Mouse (Mus musculus) spleen, adult 2 months (tissue): ENCODE data around the gene Nt5e. TPM values are rescaled to one million over a fixed set of nuclear protein-coding genes. Genes with fewer than 3 reads are reported as not detected.

Experiments used
- DNase-seq, 2 experiments: peaks; one replicate each; pipeline versions ENCODE4 v3.0.0 to v3.0.0-alpha.2; 2012 to 2021; ENCODE audit warnings: low spot score in 2 of 2, low read depth in 1 of 2
- H3K27ac ChIP-seq: fragments of 200-500 bp; 2 replicates; pipeline ENCODE4 v1.5.1; 2012; ENCODE audit warnings: low read length, inconsistent platforms; ENCODE audit not compliant: insufficient read depth
- H3K27me3 ChIP-seq: fragments of 200-500 bp; 2 replicates; pipeline ENCODE4 v1.6.1; 2012; ENCODE audit warnings: mild to moderate bottlenecking, moderate library complexity, low read length, inconsistent platforms; ENCODE audit not compliant: control insufficient read depth, insufficient read depth
- H3K36me3 ChIP-seq: fragments of 200-500 bp; 2 replicates; pipeline ENCODE4 v1.6.1; 2012; ENCODE audit warnings: mild to moderate bottlenecking, low read length, inconsistent platforms; ENCODE audit not compliant: control insufficient read depth, insufficient read depth
- H3K4me1 ChIP-seq: fragments of 200-500 bp; 2 replicates; pipeline ENCODE4 v1.6.1; 2011; ENCODE audit warnings: inconsistent platforms; ENCODE audit not compliant: control insufficient read depth, insufficient read depth, insufficient read length
- H3K4me3 ChIP-seq: fragments of 200-500 bp; 2 replicates; pipeline ENCODE4 v1.5.1; 2011; ENCODE audit warnings: mild to moderate bottlenecking, inconsistent platforms; ENCODE audit not compliant: insufficient read depth, insufficient read length; ENCODE audit errors: extremely low read depth
- CTCF ChIP-seq: fragments of 200-500 bp; IDR thresholded peaks from 2 replicates; pipeline ENCODE4 v1.5.1; 2011; ENCODE audit warnings: mild to moderate bottlenecking, inconsistent platforms; ENCODE audit not compliant: insufficient read depth, insufficient read length, insufficient replicate concordance; ENCODE audit errors: extremely low read depth
- POLR2A ChIP-seq: fragments of 200-500 bp; IDR thresholded peaks from 2 replicates; pipeline ENCODE4 v1.6.1; 2011; ENCODE audit warnings: low read depth, low read length, inconsistent platforms
- WGBS: fragments of 180-500 bp; shearing (Covaris S2); methylation state at CpG from one replicate; pipeline ENCODE4 v1.1.7; 2018; 5-methylcytosine and 5-hydroxymethylcytosine counted together
- polyA plus RNA-seq: library from polyadenylated mRNA; depleted of rRNA; stranded (reverse); fragments of >200 nt; gene quantifications from 2 replicates; pipeline ENCODE4 v1.2.3, GENCODE M21; 2012

Nt5e gene
- polyA plus RNA-seq, 1 experiment, result 2.5 TPM

GRCm38 (mm10) chr9:88328666-88329065, 1.7 kb downstream of the Nt5e start:
- Histone ChIP-seq H3K4me3 (peak overlapping the region; percentile 35), H3K27ac (no peak overlapping the region), H3K36me3 (no peaks in the 10 kb centered on the region), H3K4me1 (peaks cover 2% of the 10 kb centered on the region; the same call in 1 of the 2 replicates), H3K27me3 (peaks cover 4% of the 10 kb centered on the region; the same call in 1 of the 2 replicates)
- DNase-seq, result no peak
- TF ChIP-seq POLR2A, result no peak
- no peak for TF ChIP-seq CTCF
- WGBS, result 54% methylated on average over 5 of the region's 5 CpGs

- peak overlapping the region; percentile 35 for H3K4me3 ChIP-seq
- WGBS, result 30% methylated on average over 10 of the region's 10 CpGs
- DNase-seq, result peak; percentile 5 to 14
Measured at GRCm38 (mm10) chr9:88329166-88329748, 2.3 kb downstream of the Nt5e start.

GRCm38 (mm10) chr9:88330316-88330715, 3.3 kb downstream of the Nt5e start:
- H3K36me3 ChIP-seq, result no peaks in the 10 kb centered on the region
- H3K27me3 ChIP-seq, result peaks cover 4% of the 10 kb centered on the region; the same call in 1 of the 2 replicates
- no peak for DNase-seq
- no peak overlapping the region for H3K4me3 ChIP-seq
- TF ChIP-seq CTCF (no peak), POLR2A (no peak)
- H3K4me1 ChIP-seq, result peaks cover 2% of the 10 kb centered on the region; the same call in 1 of the 2 replicates
- 73% methylated on average over 3 of the region's 3 CpGs for WGBS
- no peak overlapping the region for H3K27ac ChIP-seq

More at GRCm38 (mm10) chr9:88329166-88329748, 2.3 kb downstream of the Nt5e start:
- peak overlapping the region; percentile 74 for H3K27ac ChIP-seq
- H3K4me1 ChIP-seq, result peaks cover 2% of the 10 kb centered on the region; the same call in 1 of the 2 replicates
- TF ChIP-seq POLR2A, result no peak
- TF ChIP-seq CTCF, result no peak
- no peaks in the 10 kb centered on the region for H3K36me3 ChIP-seq
- H3K27me3 ChIP-seq, result peaks cover 4% of the 10 kb centered on the region; the same call in 1 of the 2 replicates

GRCm38 (mm10) chr9:88332447-88332846, 5.5 kb downstream of the Nt5e start:
- Histone ChIP-seq H3K4me3 (no peak overlapping the region), H3K27me3 (0 out of 2 replicates have a peak, but pooled peaks cover 1% of the 10 kb centered on the region), H3K36me3 (no peaks in the 10 kb centered on the region), H3K4me1 (no peaks in the 10 kb centered on the region), H3K27ac (no peak overlapping the region)
- TF ChIP-seq POLR2A, result no peak
- no peak for TF ChIP-seq CTCF
- WGBS, result 73% methylated on average over 3 of the region's 3 CpGs
- DNase-seq, result no peak

- Histone ChIP-seq H3K36me3 (no peaks in the 10 kb centered on the region), H3K27ac (no peak overlapping the region), H3K27me3 (no peaks in the 10 kb centered on the region), H3K4me3 (no peak overlapping the region), H3K4me1 (no peaks in the 10 kb centered on the region)
- no peak for TF ChIP-seq POLR2A
- no peak for TF ChIP-seq CTCF
- DNase-seq, result no peak
- WGBS, result 84% methylated on average over 2 of the region's 2 CpGs
Measured at GRCm38 (mm10) chr9:88335839-88336238, 8.8 kb downstream of the Nt5e start.

GRCm38 (mm10) chr9:88340819-88341218, 13.8 kb downstream of the Nt5e start:
- Histone ChIP-seq H3K27me3 (no peaks in the 10 kb centered on the region), H3K4me3 (no peak overlapping the region), H3K4me1 (no peaks in the 10 kb centered on the region), H3K27ac (no peak overlapping the region), H3K36me3 (no peaks in the 10 kb centered on the region)
- DNase-seq, result no peak
- no peak for TF ChIP-seq POLR2A
- no peak for TF ChIP-seq CTCF
- 90% methylated on average over 3 of the region's 3 CpGs for WGBS

- 82% methylated on average over 7 of the region's 7 CpGs for WGBS
- peaks cover 2% of the 10 kb centered on the region; the same call in 1 of the 2 replicates for H3K4me1 ChIP-seq
- no peak for DNase-seq
Measured at GRCm38 (mm10) chr9:88342241-88342640, 15.2 kb downstream of the Nt5e start.

More at GRCm38 (mm10) chr9:88342241-88342640, 15.2 kb downstream of the Nt5e start:
- no peak overlapping the region for H3K4me3 ChIP-seq
- TF ChIP-seq CTCF (no peak), POLR2A (no peak)
- no peaks in the 10 kb centered on the region for H3K36me3 ChIP-seq
- H3K27ac ChIP-seq, result no peak overlapping the region
- H3K27me3 ChIP-seq, result no peaks in the 10 kb centered on the region
